Mouse (Mus musculus) midbrain, embryonic 13.5 days (tissue): ENCODE data around the gene Gm45623. TPM values are rescaled to one million over a fixed set of nuclear protein-coding genes. Genes with fewer than 3 reads are reported as not detected.

Source experiments
- ATAC-seq: fragments of 200-750 bp; cut with Nextera tagmentation; 2 replicates; pipeline ENCODE4 v1.8.0; 2017; ENCODE audit warnings: mild to moderate bottlenecking, moderate TSS enrichment, moderate library complexity
- H3K27ac ChIP-seq: fragments of 300-500 bp; sonication (generic); 2 replicates; pipeline ENCODE4 v1.5.1; 2015; ENCODE audit warnings: inconsistent platforms, mild to moderate bottlenecking, moderate library complexity
- H3K27me3 ChIP-seq: fragments of 300-500 bp; sonication (generic); 2 replicates; pipeline ENCODE4 v1.6.1; 2015; ENCODE audit warnings: mild to moderate bottlenecking, inconsistent platforms
- H3K36me3 ChIP-seq: fragments of 300-500 bp; sonication (generic); 2 replicates; pipeline ENCODE4 v1.6.1; 2015; ENCODE audit warnings: mild to moderate bottlenecking, inconsistent platforms
- H3K4me1 ChIP-seq: fragments of 300-500 bp; sonication (generic); replicated peaks from 2 replicates; pipeline ENCODE4 v1.6.1; 2015; ENCODE audit warnings: inconsistent platforms
- H3K4me2 ChIP-seq: fragments of 300-500 bp; sonication (generic); replicated peaks from 2 replicates; pipeline ENCODE4 v1.6.1; 2015; ENCODE audit warnings: moderate library complexity, mild to moderate bottlenecking, inconsistent platforms
- H3K4me3 ChIP-seq: fragments of 300-500 bp; sonication (generic); replicated peaks from 2 replicates; pipeline ENCODE4 v1.5.1; 2015; ENCODE audit warnings: mild to moderate bottlenecking, inconsistent platforms
- H3K9ac ChIP-seq: fragments of 300-500 bp; sonication (generic); replicated peaks from 2 replicates; pipeline ENCODE4 v1.6.1; 2015; ENCODE audit warnings: mild to moderate bottlenecking, inconsistent platforms
- H3K9me3 ChIP-seq: fragments of 300-500 bp; sonication (generic); 2 replicates; pipeline ENCODE4 v1.6.1; 2016; ENCODE audit warnings: mild to moderate bottlenecking, inconsistent platforms
- WGBS: fragments of 180-500 bp; shearing (Covaris S2); methylation state at CpG from one replicate; pipeline ENCODE4 v1.1.7; 2015; 5-methylcytosine and 5-hydroxymethylcytosine counted together
- polyA plus RNA-seq: library from polyadenylated mRNA; unstranded; fragments of >200 nt; fragmentation: Nextera tagmentation; extraction: Ambion mirVana; gene quantifications from 2 replicates; pipeline ENCODE4 v1.2.1, GENCODE M21; 2015

The Gm45623 gene
- polyA plus RNA-seq, 1 experiment from 2014 or later = 0.74 TPM

GRCm38 (mm10) chr13:56749377-56749776 is 4.2 kb downstream of the Gm45623 start:
- Histone ChIP-seq H3K27me3 (peaks cover 43% of the 10 kb centered on the region), H3K4me2 (no peak overlapping the region), H3K4me1 (peaks cover 21% of the 10 kb centered on the region), H3K9ac (no peak overlapping the region), H3K9me3 (no peaks in the 10 kb centered on the region), H3K4me3 (no peak overlapping the region), H3K36me3 (no peaks in the 10 kb centered on the region), H3K27ac (no peak overlapping the region)
- WGBS = 91% methylated on average over 7 of the region's 7 CpGs
- no peak for ATAC-seq

- peaks cover 8% of the 10 kb centered on the region for H3K4me1 ChIP-seq
- H3K9ac ChIP-seq = no peak overlapping the region
- H3K4me3 ChIP-seq = no peak overlapping the region
- 80% methylated on average over 8 of the region's 8 CpGs for WGBS
- H3K4me2 ChIP-seq = no peak overlapping the region
- no peak overlapping the region for H3K27ac ChIP-seq
- no peak for ATAC-seq
- no peaks in the 10 kb centered on the region for H3K9me3 ChIP-seq
- H3K36me3 ChIP-seq = no peaks in the 10 kb centered on the region
- peaks cover 24% of the 10 kb centered on the region for H3K27me3 ChIP-seq
Observed at GRCm38 (mm10) chr13:56747554-56747953, 6.1 kb downstream of the Gm45623 start.

GRCm38 (mm10) chr13:56746739-56747532 is 6.7 kb downstream of the Gm45623 start:
- H3K4me1 ChIP-seq = peaks cover 2% of the 10 kb centered on the region
- no peak overlapping the region for H3K9ac ChIP-seq
- no peak overlapping the region for H3K4me3 ChIP-seq
- no peak overlapping the region for H3K27ac ChIP-seq
- WGBS = 83% methylated on average over 10 of the region's 10 CpGs
- no peak for ATAC-seq
- H3K36me3 ChIP-seq = no peaks in the 10 kb centered on the region
- peaks cover 18% of the 10 kb centered on the region for H3K27me3 ChIP-seq
- no peaks in the 10 kb centered on the region for H3K9me3 ChIP-seq
- no peak overlapping the region for H3K4me2 ChIP-seq

- no peak overlapping the region for H3K4me2 ChIP-seq
- peaks cover 22% of the 10 kb centered on the region for H3K36me3 ChIP-seq
- H3K9ac ChIP-seq = no peak overlapping the region
- H3K4me1 ChIP-seq = no peaks in the 10 kb centered on the region
- 0 out of 2 replicates have a peak, but pooled peaks have one; percentile 37 for ATAC-seq
- H3K27ac ChIP-seq = no peak overlapping the region
- 40% methylated on average over 6 of the region's 6 CpGs for WGBS
- H3K27me3 ChIP-seq = no peaks in the 10 kb centered on the region
- no peak overlapping the region for H3K4me3 ChIP-seq
- H3K9me3 ChIP-seq = no peaks in the 10 kb centered on the region
Observed at GRCm38 (mm10) chr13:56742325-56742901, 11.2 kb downstream of the Gm45623 start.

GRCm38 (mm10) chr13:56741691-56742090 is 11.9 kb downstream of the Gm45623 start:
- H3K9me3 ChIP-seq = no peaks in the 10 kb centered on the region
- WGBS = 82% methylated on average over 7 of the region's 7 CpGs
- H3K4me2 ChIP-seq = no peak overlapping the region
- H3K4me3 ChIP-seq = no peak overlapping the region
- H3K4me1 ChIP-seq = no peaks in the 10 kb centered on the region
- no peak overlapping the region for H3K27ac ChIP-seq
- no peak for ATAC-seq
- no peak overlapping the region for H3K9ac ChIP-seq
- H3K36me3 ChIP-seq = peaks cover 29% of the 10 kb centered on the region
- no peaks in the 10 kb centered on the region for H3K27me3 ChIP-seq

- H3K4me2 ChIP-seq = no peak overlapping the region
- no peak overlapping the region for H3K27ac ChIP-seq
- no peaks in the 10 kb centered on the region for H3K27me3 ChIP-seq
- no peak overlapping the region for H3K4me3 ChIP-seq
- H3K4me1 ChIP-seq = no peaks in the 10 kb centered on the region
- no peaks in the 10 kb centered on the region for H3K9me3 ChIP-seq
- no peak overlapping the region for H3K9ac ChIP-seq
- peaks cover 35% of the 10 kb centered on the region for H3K36me3 ChIP-seq
- ATAC-seq = no peak
- WGBS = 89% methylated on average over 6 of the region's 6 CpGs
Observed at GRCm38 (mm10) chr13:56740496-56740895, 13.1 kb downstream of the Gm45623 start.

- H3K4me1 ChIP-seq = no peaks in the 10 kb centered on the region
- H3K9me3 ChIP-seq = no peaks in the 10 kb centered on the region
- no peak overlapping the region for H3K27ac ChIP-seq
- 93% methylated on average over 5 of the region's 5 CpGs for WGBS
- H3K27me3 ChIP-seq = no peaks in the 10 kb centered on the region
- H3K4me2 ChIP-seq = no peak overlapping the region
- H3K36me3 ChIP-seq = peaks cover 40% of the 10 kb centered on the region
- H3K9ac ChIP-seq = no peak overlapping the region
- no peak for ATAC-seq
- H3K4me3 ChIP-seq = no peak overlapping the region
Observed at GRCm38 (mm10) chr13:56739556-56739955, 14.1 kb downstream of the Gm45623 start.

GRCm38 (mm10) chr13:56735212-56735875 is 18.3 kb downstream of the Gm45623 start:
- no peak overlapping the region for H3K4me3 ChIP-seq
- H3K27ac ChIP-seq = no peak overlapping the region
- peaks cover 67% of the 10 kb centered on the region for H3K36me3 ChIP-seq
- H3K9ac ChIP-seq = no peak overlapping the region
- H3K4me2 ChIP-seq = no peak overlapping the region
- H3K27me3 ChIP-seq = no peaks in the 10 kb centered on the region
- H3K4me1 ChIP-seq = no peaks in the 10 kb centered on the region
- WGBS = 65% methylated on average over 6 of the region's 6 CpGs
- ATAC-seq = no peak
- H3K9me3 ChIP-seq = no peaks in the 10 kb centered on the region

GRCm38 (mm10) chr13:56734617-56735016 is 19.0 kb downstream of the Gm45623 start:
- Histone ChIP-seq H3K9ac (no peak overlapping the region), H3K27me3 (no peaks in the 10 kb centered on the region), H3K36me3 (peaks cover 68% of the 10 kb centered on the region), H3K9me3 (no peaks in the 10 kb centered on the region), H3K4me1 (no peaks in the 10 kb centered on the region), H3K4me3 (no peak overlapping the region), H3K27ac (no peak overlapping the region), H3K4me2 (no peak overlapping the region)
- ATAC-seq = no peak
- WGBS = 88% methylated on average over 4 of the region's 4 CpGs

GRCm38 (mm10) chr13:56729046-56729445 is 24.6 kb downstream of the Gm45623 start:
- Histone ChIP-seq H3K4me2 (no peak overlapping the region), H3K4me3 (no peak overlapping the region), H3K27ac (no peak overlapping the region), H3K9me3 (no peaks in the 10 kb centered on the region), H3K9ac (no peak overlapping the region), H3K4me1 (no peaks in the 10 kb centered on the region; the same call in 1 of the 2 replicates), H3K36me3 (peaks cover 76% of the 10 kb centered on the region), H3K27me3 (no peaks in the 10 kb centered on the region)
- ATAC-seq = no peak
- WGBS = 94% methylated on average over 7 of the region's 7 CpGs

GRCm38 (mm10) chr13:56726551-56726950 is 27.1 kb downstream of the Gm45623 start:
- WGBS = 95% methylated on average over 4 of the region's 4 CpGs
- H3K4me3 ChIP-seq = no peak overlapping the region
- ATAC-seq = no peak

GRCm38 (mm10) chr13:56712221-56712620 is 41.4 kb downstream of the Gm45623 start:
- H3K4me1 ChIP-seq = peaks cover 22% of the 10 kb centered on the region
- no peak overlapping the region for H3K27ac ChIP-seq
- peaks cover 21% of the 10 kb centered on the region for H3K36me3 ChIP-seq
- H3K4me3 ChIP-seq = no peak overlapping the region
- no peak overlapping the region for H3K4me2 ChIP-seq
- H3K9me3 ChIP-seq = no peaks in the 10 kb centered on the region
- ATAC-seq = no peak
- H3K27me3 ChIP-seq = no peaks in the 10 kb centered on the region
- H3K9ac ChIP-seq = no peak overlapping the region
- WGBS = 94% methylated on average over 2 of the region's 2 CpGs

More at GRCm38 (mm10) chr13:56726551-56726950, 27.1 kb downstream of the Gm45623 start:
- no peak overlapping the region for H3K4me2 ChIP-seq
- no peak overlapping the region for H3K27ac ChIP-seq
- H3K27me3 ChIP-seq = no peaks in the 10 kb centered on the region
- H3K36me3 ChIP-seq = peaks cover 71% of the 10 kb centered on the region
- H3K9ac ChIP-seq = no peak overlapping the region
- H3K4me1 ChIP-seq = no peaks in the 10 kb centered on the region; the same call in 1 of the 2 replicates
- no peaks in the 10 kb centered on the region for H3K9me3 ChIP-seq
